Mouse (Mus musculus): ENCODE measurements around the gene Psg27. TPM values are rescaled to one million over a fixed set of nuclear protein-coding genes. Genes with fewer than 3 reads are reported as not detected.
"Not testable (repeated sequence)": the region's sequence is repeated elsewhere in the genome, so short reads cannot be mapped to it uniquely, and the experiment has no call there.

The Psg27 gene
- total and polyA plus RNA-seq, 3 experiments, result not detected

DNA sequence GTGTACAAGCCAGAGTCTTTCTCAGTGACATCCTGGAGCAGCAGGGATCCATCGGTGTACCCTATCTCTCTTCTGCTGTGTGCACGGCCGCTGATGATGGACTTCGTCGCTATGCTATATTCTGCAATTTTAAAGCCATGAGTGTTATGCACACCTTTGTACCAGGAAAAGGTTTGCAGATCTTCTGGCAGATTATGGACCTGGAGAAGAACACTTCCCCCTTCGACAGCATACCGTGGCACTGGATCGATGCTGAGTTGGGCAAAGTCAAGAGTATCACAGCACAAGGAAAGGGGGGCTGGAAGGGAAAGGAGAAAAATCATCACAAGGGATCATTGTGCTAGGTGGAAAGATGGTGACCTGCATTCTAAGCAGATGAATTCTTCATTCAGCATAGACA lies 42.4 kb downstream of the Psg27 start:
- no peak for DNase-seq
- H3K36me3 ChIP-seq (ENCODE audit: control insufficient read depth, insufficient read depth, low read length), result no peaks in the 10 kb centered on the region
- WGBS, result 88% methylated on average over 8 of the region's 8 CpGs
- no peaks in the 10 kb centered on the region for H3K79me2 ChIP-seq (replicated peaks; ENCODE audit: control insufficient read depth, insufficient read depth, low read length)
- no peak overlapping the region for H3K9ac ChIP-seq (ENCODE audit: low read depth, low read length)
- H3K27ac ChIP-seq, result no peak overlapping the region
- H3K27me3 ChIP-seq (ENCODE audit: control insufficient read depth, insufficient read depth, low read length), result no peaks in the 10 kb centered on the region
- intact Hi-C loops (cut with DNase I), result no loop called here
- no peak overlapping the region for H3K4me3 ChIP-seq
- TF ChIP-seq CTCF (IDR thresholded peaks at IDR 0.05) (no peak), EP300 (IDR thresholded peaks at IDR 0.05; ENCODE audit: insufficient read depth, low read depth, low read length) (no peak), POLR2A (IDR thresholded peaks at IDR 0.05; ENCODE audit: insufficient read depth, low read depth, low read length) (no peak)
- H3K4me1 ChIP-seq (ENCODE audit: control insufficient read depth, insufficient read depth, low read length), result no peaks in the 10 kb centered on the region

DNA sequence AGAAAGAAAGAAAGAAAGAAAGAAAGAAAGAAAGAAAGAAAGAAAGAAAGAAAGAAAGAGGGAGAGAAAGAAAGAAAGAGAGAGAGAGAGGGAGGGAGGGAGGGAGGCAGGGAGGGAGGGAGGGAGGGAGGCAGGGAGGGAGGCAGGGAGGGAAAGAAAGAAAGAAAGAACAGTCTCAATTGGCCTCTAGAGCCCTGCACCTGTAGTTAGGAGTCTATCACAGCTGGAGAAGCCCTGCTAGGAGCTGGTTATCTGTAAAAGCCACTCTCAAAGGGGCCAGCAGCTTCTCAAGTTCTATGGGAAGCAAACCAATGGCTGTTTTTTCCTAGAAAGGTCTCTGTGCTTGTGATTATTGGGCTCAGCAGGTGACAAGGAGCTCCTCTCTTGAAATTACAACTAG lies 54.3 kb downstream of the Psg27 start:
- intact Hi-C loops (cut with DNase I); H3K79me2 ChIP-seq (replicated peaks; ENCODE audit: control insufficient read depth, insufficient read depth, low read length); H3K27ac ChIP-seq; DNase-seq; H3K4me1 ChIP-seq (ENCODE audit: control insufficient read depth, insufficient read depth, low read length); H3K27me3 ChIP-seq (ENCODE audit: control insufficient read depth, insufficient read depth, low read length); H3K9ac ChIP-seq (ENCODE audit: low read depth, low read length); H3K4me3 ChIP-seq; H3K36me3 ChIP-seq (ENCODE audit: control insufficient read depth, insufficient read depth, low read length): not testable (repeated sequence)

- WGBS, result 57% methylated on average over 2 of the region's 2 CpGs
- H3K4me1 ChIP-seq (ENCODE audit: control insufficient read depth, insufficient read depth, low read length); H3K9ac ChIP-seq (ENCODE audit: low read depth, low read length); intact Hi-C loops (cut with DNase I); H3K36me3 ChIP-seq (ENCODE audit: control insufficient read depth, insufficient read depth, low read length); H3K27me3 ChIP-seq (ENCODE audit: control insufficient read depth, insufficient read depth, low read length); H3K27ac ChIP-seq; H3K79me2 ChIP-seq (replicated peaks; ENCODE audit: control insufficient read depth, insufficient read depth, low read length); H3K4me3 ChIP-seq; DNase-seq: not testable (repeated sequence)
Measured at GRCm38 (mm10) chr7:18512417-18512816, 54.7 kb downstream of the Psg27 start.

DNA sequence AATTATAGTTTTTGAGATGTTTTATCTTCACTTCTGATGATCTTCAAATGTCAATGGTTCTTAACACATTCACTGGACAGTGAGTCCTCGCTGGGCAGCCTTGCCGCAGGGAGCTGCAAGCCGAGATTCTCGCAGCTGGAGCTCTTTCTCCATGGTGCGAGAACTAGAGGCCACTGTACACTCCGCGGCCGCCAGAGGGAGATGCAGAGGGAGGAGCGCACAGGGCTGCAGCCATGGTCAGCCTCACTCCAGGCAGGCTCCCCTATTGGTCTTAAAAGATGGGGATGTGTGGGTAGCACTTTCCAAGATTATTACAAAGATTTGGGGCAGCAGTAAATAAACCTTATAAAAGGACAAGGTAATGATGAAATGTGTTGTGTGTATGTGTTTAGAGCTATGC lies 55.6 kb downstream of the Psg27 start:
- peak; percentile 35 for TF ChIP-seq CTCF (IDR thresholded peaks at IDR 0.05)
- TF ChIP-seq EP300 (IDR thresholded peaks at IDR 0.05; ENCODE audit: insufficient read depth, low read depth, low read length), result no peak
- Histone ChIP-seq H3K4me1 (ENCODE audit: control insufficient read depth, insufficient read depth, low read length) (no peaks in the 10 kb centered on the region), H3K27ac (no peak overlapping the region), H3K4me3 (no peak overlapping the region), H3K27me3 (ENCODE audit: control insufficient read depth, insufficient read depth, low read length) (no peaks in the 10 kb centered on the region), H3K36me3 (ENCODE audit: control insufficient read depth, insufficient read depth, low read length) (no peaks in the 10 kb centered on the region), H3K9ac (ENCODE audit: low read depth, low read length) (no peak overlapping the region), H3K79me2 (replicated peaks; ENCODE audit: control insufficient read depth, insufficient read depth, low read length) (no peaks in the 10 kb centered on the region)
- 17% methylated on average over 9 of the region's 9 CpGs for WGBS
- DNase-seq, result no peak
- intact Hi-C loops (cut with DNase I), result no loop called here

Other genes starting within 250 kb of the Psg27 start
- gene Psg18, start 212.3 kb downstream of the Psg27 start, total RNA-seq (2021), result not detected
- gene Psg18, start 212.3 kb downstream of the Psg27 start, polyA plus RNA-seq (2012; rRNA removed), result 0.23 TPM in 1 of 2 replicates, not detected in the other
- gene Psg28, start 135.3 kb downstream of the Psg27 start, total RNA-seq (2021), result not detected
- gene Psg28, start 135.3 kb downstream of the Psg27 start, polyA plus RNA-seq (2012; rRNA removed), result not detected in 2 replicates
- gene Psg26, start 83.1 kb downstream of the Psg27 start, total RNA-seq (2021), result not detected
- not detected in 2 replicates for gene Psg26, start 83.1 kb downstream of the Psg27 start, polyA plus RNA-seq (2012; rRNA removed)
- gene Psg25, start 35.0 kb downstream of the Psg27 start, total RNA-seq (2021), result not detected
- not detected in 2 replicates for gene Psg25, start 35.0 kb downstream of the Psg27 start, polyA plus RNA-seq (2012; rRNA removed)
- not detected for gene Psg23, start 49.2 kb upstream of the Psg27 start, total RNA-seq (2021)
- not detected in 2 replicates for gene Psg23, start 49.2 kb upstream of the Psg27 start, polyA plus RNA-seq (2012; rRNA removed)
- not detected for gene Psg21, start 89.4 kb upstream of the Psg27 start, total RNA-seq (2021)
- not detected in 2 replicates for gene Psg21, start 89.4 kb upstream of the Psg27 start, polyA plus RNA-seq (2012; rRNA removed)
- not detected for gene Psg20, start 118.9 kb upstream of the Psg27 start, total RNA-seq (2021)
- gene Psg20, start 118.9 kb upstream of the Psg27 start, polyA plus RNA-seq (2012; rRNA removed), result not detected in 2 replicates
- not detected for gene Psg22, start 150.8 kb upstream of the Psg27 start, total RNA-seq (2021)
- not detected in 2 replicates for gene Psg22, start 150.8 kb upstream of the Psg27 start, polyA plus RNA-seq (2012; rRNA removed)
- not detected for gene Psg19, start 231.2 kb upstream of the Psg27 start, total RNA-seq (2021)
- gene Psg19, start 231.2 kb upstream of the Psg27 start, polyA plus RNA-seq (2012; rRNA removed), result not detected in 2 replicates

Data from heart, adult 2 months (tissue).